Mouse (Mus musculus) forebrain, embryonic 10.5 days (tissue): ENCODE measurements at regions not wholly inside any gene's neighbourhood (a gene's known extent, or its start where the extent isn't known, plus 50 kb on each side); places are given as distances from the start of the nearest gene placed in this dataset.

Source experiments
- DNase-seq: peaks from one replicate; pipeline ENCODE4 v3.0.0-alpha.2; 2017; ENCODE audit warnings: low spot score; ENCODE audit errors: extremely low spot score
- H3K27ac ChIP-seq: fragments of 300-500 bp; sonication (generic); 2 replicates; pipeline ENCODE4 v1.5.1; 2016; ENCODE audit warnings: mild to moderate bottlenecking
- H3K27me3 ChIP-seq: fragments of 300-500 bp; sonication (generic); 2 replicates; pipeline ENCODE4 v1.6.1; 2016; ENCODE audit warnings: mild to moderate bottlenecking; ENCODE audit not compliant: poor library complexity, severe bottlenecking
- H3K36me3 ChIP-seq: fragments of 300-500 bp; sonication (generic); replicated peaks from 2 replicates; pipeline ENCODE4 v1.6.1; 2016; ENCODE audit warnings: mild to moderate bottlenecking, moderate library complexity
- H3K4me1 ChIP-seq: fragments of 300-500 bp; sonication (generic); 2 replicates; pipeline ENCODE4 v1.6.1; 2016
- H3K4me3 ChIP-seq: fragments of 300-500 bp; sonication (generic); 2 replicates; pipeline ENCODE4 v1.5.1; 2016; ENCODE audit warnings: mild to moderate bottlenecking, moderate library complexity
- H3K9me3 ChIP-seq: fragments of 300-500 bp; sonication (generic); 2 replicates; pipeline ENCODE4 v1.6.1; 2016; ENCODE audit warnings: mild to moderate bottlenecking, moderate library complexity
- WGBS: fragments of 180-500 bp; shearing (Covaris S2); methylation state at CpG from one replicate; pipeline ENCODE4 v1.1.7; 2016; 5-methylcytosine and 5-hydroxymethylcytosine counted together

DNA sequence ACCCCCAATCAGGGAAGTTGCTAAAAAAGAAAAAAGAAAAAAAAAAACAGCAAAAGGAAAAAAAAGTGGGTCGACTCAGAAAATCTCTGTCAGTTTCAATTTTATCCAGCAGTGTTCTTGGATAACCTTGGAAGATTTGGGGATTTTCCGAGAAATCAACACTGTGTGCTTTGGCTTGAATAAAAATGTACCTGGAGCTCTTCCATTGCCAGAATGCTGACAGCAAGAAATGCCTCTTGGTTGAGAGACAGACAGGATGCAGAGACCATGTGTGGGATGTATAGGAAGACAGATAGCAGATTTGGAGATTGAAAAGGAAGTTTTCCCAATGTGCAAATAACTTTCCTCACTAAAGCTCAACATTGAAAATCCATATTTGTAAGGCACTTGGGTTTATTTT, 271.0 kb downstream of the Abcc12 start:
- Histone ChIP-seq H3K9me3 (no peaks in the 10 kb centered on the region), H3K36me3 (no peaks in the 10 kb centered on the region), H3K27me3 (no peaks in the 10 kb centered on the region), H3K4me3 (no peak overlapping the region), H3K27ac (no peak overlapping the region), H3K4me1 (no peaks in the 10 kb centered on the region)
- no peak for DNase-seq
- 80% methylated on average over 2 of the region's 2 CpGs for WGBS

GRCm38 (mm10) chr8:86307339-86307738, 273.1 kb downstream of the Abcc12 start:
- Histone ChIP-seq H3K27ac (no peak overlapping the region), H3K27me3 (no peaks in the 10 kb centered on the region)
- 88% methylated on average over 3 of the region's 3 CpGs for WGBS

DNA sequence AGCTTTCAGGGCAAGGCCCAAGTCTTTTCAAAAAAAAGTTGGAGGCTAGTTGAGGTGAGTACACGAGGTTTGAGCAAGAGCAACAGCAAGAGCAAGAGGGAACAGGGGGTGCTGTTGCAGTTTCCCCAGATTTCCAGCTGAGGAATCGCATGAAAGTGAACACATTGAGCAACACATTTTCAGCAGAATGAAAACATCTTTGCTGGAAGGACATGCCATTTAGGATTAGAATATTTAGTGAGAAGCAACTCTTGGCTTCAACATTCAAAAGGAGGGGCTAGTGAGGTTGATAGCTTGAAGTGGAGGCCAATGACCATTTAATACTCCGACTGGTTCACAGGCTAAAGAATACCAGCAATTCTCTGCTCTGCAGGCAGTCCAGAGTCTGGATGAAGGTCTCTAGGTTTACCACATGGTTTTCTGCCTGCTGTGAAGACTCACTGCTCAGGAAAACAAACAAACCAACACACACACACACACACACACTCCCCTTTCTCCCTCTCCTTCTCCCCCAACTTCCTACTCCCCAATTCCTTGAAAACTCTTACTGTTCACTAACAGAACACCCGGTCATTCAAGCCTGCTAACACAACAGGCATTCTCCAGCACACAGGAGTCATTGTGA, 278.5 kb downstream of the Abcc12 start:
- no peak overlapping the region for H3K27ac ChIP-seq
- no peaks in the 10 kb centered on the region for H3K27me3 ChIP-seq
- H3K36me3 ChIP-seq, result no peaks in the 10 kb centered on the region
- H3K9me3 ChIP-seq, result no peaks in the 10 kb centered on the region
- H3K4me1 ChIP-seq, result no peaks in the 10 kb centered on the region
- 65% methylated on average over 4 of the region's 4 CpGs for WGBS
- no peak for DNase-seq
- no peak overlapping the region for H3K4me3 ChIP-seq

More at GRCm38 (mm10) chr8:86307339-86307738, 273.1 kb downstream of the Abcc12 start:
- Histone ChIP-seq H3K36me3 (no peaks in the 10 kb centered on the region), H3K9me3 (no peaks in the 10 kb centered on the region), H3K4me1 (no peaks in the 10 kb centered on the region), H3K4me3 (no peak overlapping the region)
- no peak for DNase-seq

- WGBS, result 91% methylated on average over 3 of the region's 3 CpGs
- no peaks in the 10 kb centered on the region for H3K27me3 ChIP-seq
- H3K4me3 ChIP-seq, result no peak overlapping the region
- H3K4me1 ChIP-seq, result no peaks in the 10 kb centered on the region
- no peak overlapping the region for H3K27ac ChIP-seq
- no peaks in the 10 kb centered on the region for H3K36me3 ChIP-seq
- no peak for DNase-seq
- H3K9me3 ChIP-seq, result peaks cover 2% of the 10 kb centered on the region; the same call in 1 of the 2 replicates
Observed at GRCm38 (mm10) chr8:86288713-86289384, 291.6 kb downstream of the Abcc12 start.

- no peak overlapping the region for H3K27ac ChIP-seq
- peaks cover 2% of the 10 kb centered on the region; the same call in 1 of the 2 replicates for H3K9me3 ChIP-seq
- DNase-seq, result no peak
- peaks cover 4% of the 10 kb centered on the region; the same call in 1 of the 2 replicates for H3K4me1 ChIP-seq
- no peak overlapping the region for H3K4me3 ChIP-seq
- 72% methylated on average over 7 of the region's 7 CpGs for WGBS
- no peaks in the 10 kb centered on the region for H3K36me3 ChIP-seq
- H3K27me3 ChIP-seq, result no peaks in the 10 kb centered on the region
Observed at GRCm38 (mm10) chr8:86282922-86283321, 297.6 kb downstream of the Abcc12 start.

- Histone ChIP-seq H3K4me1 (peaks cover 4% of the 10 kb centered on the region; the same call in 1 of the 2 replicates), H3K36me3 (no peaks in the 10 kb centered on the region), H3K27ac (no peak overlapping the region), H3K27me3 (no peaks in the 10 kb centered on the region), H3K9me3 (no peaks in the 10 kb centered on the region), H3K4me3 (no peak overlapping the region)
- WGBS, result 91% methylated on average over 18 of the region's 18 CpGs
- DNase-seq, result no peak
Observed at GRCm38 (mm10) chr8:86280093-86280721, 300.3 kb downstream of the Abcc12 start.

- no peaks in the 10 kb centered on the region for H3K36me3 ChIP-seq
- H3K27ac ChIP-seq, result no peak overlapping the region
- whole genome bisulfite sequencing, result 87% methylated on average over 4 of the region's 4 CpGs
- no peak for DNase-seq
- no peak overlapping the region for H3K4me3 ChIP-seq
- H3K9me3 ChIP-seq, result no peaks in the 10 kb centered on the region
- peaks cover 13% of the 10 kb centered on the region for H3K4me1 ChIP-seq
- H3K27me3 ChIP-seq, result no peaks in the 10 kb centered on the region
Observed at GRCm38 (mm10) chr8:86275699-86276098, 304.8 kb downstream of the Abcc12 start.

GRCm38 (mm10) chr8:86273811-86274210, 306.7 kb downstream of the Abcc12 start:
- H3K4me1 ChIP-seq, result peaks cover 13% of the 10 kb centered on the region
- H3K36me3 ChIP-seq, result no peaks in the 10 kb centered on the region
- H3K27me3 ChIP-seq, result no peaks in the 10 kb centered on the region
- peak; percentile 24 for DNase-seq
- WGBS, result 45% methylated on average over 3 of the region's 3 CpGs
- no peak overlapping the region for H3K27ac ChIP-seq
- H3K4me3 ChIP-seq, result no peak overlapping the region
- H3K9me3 ChIP-seq, result no peaks in the 10 kb centered on the region

GRCm38 (mm10) chr8:86272626-86273025, 307.9 kb downstream of the Abcc12 start:
- Histone ChIP-seq H3K4me1 (peaks cover 13% of the 10 kb centered on the region), H3K27ac (no peak overlapping the region), H3K27me3 (no peaks in the 10 kb centered on the region), H3K4me3 (no peak overlapping the region), H3K36me3 (no peaks in the 10 kb centered on the region), H3K9me3 (no peaks in the 10 kb centered on the region)
- DNase-seq, result no peak
- WGBS, result 61% methylated on average over 1 of the region's 1 CpGs

DNA sequence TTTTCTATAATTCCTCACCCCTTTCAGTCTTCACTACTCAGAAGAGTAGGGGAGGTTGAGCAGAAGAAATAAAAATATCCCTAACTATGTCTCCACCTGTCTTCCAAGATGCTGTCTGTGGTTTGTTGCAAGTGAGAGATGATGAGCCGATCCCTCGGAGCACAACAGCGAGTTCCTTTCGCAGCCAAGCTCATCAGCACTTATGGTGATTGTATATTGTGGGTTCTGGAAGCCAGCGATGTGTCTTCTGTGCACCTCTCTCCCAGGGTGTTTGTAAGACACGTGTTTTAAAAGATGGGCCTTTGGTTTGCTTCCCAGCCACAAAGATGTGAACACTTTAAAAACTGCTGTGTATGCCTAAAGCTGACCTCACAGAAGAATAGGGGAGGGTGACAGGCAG, 309.0 kb downstream of the Abcc12 start:
- no peak for DNase-seq
- Histone ChIP-seq H3K36me3 (no peaks in the 10 kb centered on the region), H3K27me3 (no peaks in the 10 kb centered on the region), H3K27ac (no peak overlapping the region), H3K4me1 (peaks cover 13% of the 10 kb centered on the region), H3K4me3 (no peak overlapping the region), H3K9me3 (no peaks in the 10 kb centered on the region)
- WGBS, result 92% methylated on average over 6 of the region's 6 CpGs

- no peaks in the 10 kb centered on the region for H3K36me3 ChIP-seq
- WGBS, result 86% methylated on average over 5 of the region's 5 CpGs
- no peak overlapping the region for H3K27ac ChIP-seq
- H3K9me3 ChIP-seq, result no peaks in the 10 kb centered on the region
- 0 out of 2 replicates have a peak, but pooled peaks cover 7% of the 10 kb centered on the region for H3K4me1 ChIP-seq
- H3K4me3 ChIP-seq, result no peak overlapping the region
- no peaks in the 10 kb centered on the region for H3K27me3 ChIP-seq
- DNase-seq, result no peak
Observed at GRCm38 (mm10) chr8:86258011-86258410, 322.5 kb downstream of the Abcc12 start.

- Histone ChIP-seq H3K27me3 (no peaks in the 10 kb centered on the region), H3K4me1 (0 out of 2 replicates have a peak, but pooled peaks cover 7% of the 10 kb centered on the region), H3K4me3 (no peak overlapping the region), H3K36me3 (no peaks in the 10 kb centered on the region), H3K9me3 (no peaks in the 10 kb centered on the region), H3K27ac (no peak overlapping the region)
- DNase-seq, result no peak
Observed at GRCm38 (mm10) chr8:86255431-86255830, 325.1 kb downstream of the Abcc12 start.

GRCm38 (mm10) chr8:86254680-86255079, 325.8 kb downstream of the Abcc12 start:
- Histone ChIP-seq H3K36me3 (no peaks in the 10 kb centered on the region), H3K27me3 (no peaks in the 10 kb centered on the region), H3K4me1 (0 out of 2 replicates have a peak, but pooled peaks cover 7% of the 10 kb centered on the region), H3K9me3 (no peaks in the 10 kb centered on the region), H3K4me3 (no peak overlapping the region), H3K27ac (no peak overlapping the region)
- WGBS, result 79% methylated on average over 1 of the region's 1 CpGs
- no peak for DNase-seq
